Mouse (Mus musculus): ENCODE measurements around the gene Gm973. TPM values are rescaled to one million over a fixed set of nuclear protein-coding genes. Genes with fewer than 3 reads are reported as not detected.

The Gm973 gene
- total RNA-seq, 2 experiments from 2014 or later = 10.8 to 11.0 TPM

DNA sequence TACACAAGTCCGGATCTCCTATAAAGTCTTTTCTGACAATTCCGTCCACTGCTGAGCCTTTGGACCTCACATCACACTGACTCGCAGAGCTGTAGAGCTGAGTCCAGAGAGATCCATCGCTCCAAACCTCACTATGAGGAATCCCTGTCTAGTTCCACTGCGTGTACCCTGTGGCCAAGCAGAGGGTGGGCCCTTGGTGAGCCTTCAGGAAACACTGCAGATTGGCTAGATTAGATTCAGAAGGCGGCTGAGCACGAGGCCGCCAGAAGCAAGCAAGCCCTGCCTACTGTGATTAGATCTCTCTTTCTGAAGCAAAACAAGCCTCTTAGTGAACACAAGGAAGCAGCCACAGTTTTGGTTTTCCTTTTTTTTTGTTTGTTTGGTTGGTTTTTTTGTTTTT is 27.8 kb downstream of the Gm973 start:
- DNase-seq = no peak

DNA sequence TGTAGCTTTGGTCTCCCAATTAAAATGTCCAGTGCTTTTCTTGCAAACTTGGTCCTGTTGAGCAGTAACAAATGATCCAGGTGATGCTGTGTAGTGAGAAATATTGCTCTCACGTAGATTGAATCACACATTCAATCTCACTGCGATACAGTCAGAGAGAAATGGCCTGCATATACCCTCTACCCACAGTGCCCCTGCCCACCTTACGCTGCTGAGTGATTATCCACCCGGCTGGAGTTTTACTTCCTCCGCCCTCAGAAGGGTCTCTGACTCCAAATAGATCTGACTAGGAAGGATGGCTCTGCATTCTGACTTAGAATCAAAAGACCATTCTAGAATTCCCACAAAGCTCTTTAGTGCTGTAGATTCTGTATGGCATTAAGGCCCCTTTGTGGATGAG is 32.4 kb downstream of the Gm973 start:
- DNase-seq = no peak

DNA sequence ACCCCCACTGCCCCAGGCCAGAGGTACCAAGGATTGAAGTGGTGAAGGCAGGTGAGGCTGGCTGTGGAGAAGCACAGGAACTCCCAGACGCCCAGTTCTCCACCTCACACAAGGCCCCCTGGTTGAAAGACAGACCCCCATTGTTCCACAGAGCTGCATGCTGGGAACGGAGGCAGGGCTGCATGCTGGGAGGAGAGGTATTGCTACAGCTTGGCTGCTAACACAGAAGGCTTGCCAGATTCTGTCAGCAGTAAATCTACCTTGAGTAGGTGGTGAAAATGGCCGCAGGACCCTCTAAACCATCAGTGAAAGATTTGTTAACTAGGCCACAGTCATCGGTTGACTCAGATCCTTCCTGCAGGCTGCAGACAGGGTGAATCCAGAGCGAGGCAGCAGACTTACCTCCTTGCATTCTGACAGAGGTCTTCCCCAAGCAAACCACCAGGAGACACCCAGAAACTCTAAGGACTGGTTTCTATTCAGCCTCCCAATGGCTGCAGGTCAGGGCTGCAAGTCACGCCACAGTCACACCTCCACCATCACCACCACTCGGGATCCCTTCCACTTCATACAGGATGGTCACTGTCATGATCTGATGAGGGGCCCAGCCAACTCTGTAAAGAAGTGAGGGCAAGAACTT is 33.1 kb downstream of the Gm973 start:
- no peak for DNase-seq

DNA sequence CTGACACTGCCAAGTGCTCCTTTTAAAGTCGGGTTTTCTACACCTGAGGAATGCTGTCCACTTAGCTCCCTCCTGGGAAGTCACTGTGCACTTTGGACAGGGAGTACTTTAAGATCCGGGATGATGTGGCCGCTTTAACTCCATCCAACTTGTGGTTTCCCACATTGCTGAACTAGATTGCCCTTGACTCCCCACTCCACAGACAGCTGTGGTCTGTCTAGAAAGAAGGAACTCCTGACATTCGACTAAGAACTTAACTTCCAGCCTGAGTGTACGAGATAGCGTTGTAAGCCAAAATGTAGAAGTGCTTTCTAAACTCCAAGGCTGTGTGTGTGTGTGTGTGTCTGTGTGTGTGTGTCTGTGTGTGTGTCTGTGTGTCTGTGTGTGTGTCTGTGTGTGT is 34.2 kb downstream of the Gm973 start:
- DNase-seq = no peak

DNA sequence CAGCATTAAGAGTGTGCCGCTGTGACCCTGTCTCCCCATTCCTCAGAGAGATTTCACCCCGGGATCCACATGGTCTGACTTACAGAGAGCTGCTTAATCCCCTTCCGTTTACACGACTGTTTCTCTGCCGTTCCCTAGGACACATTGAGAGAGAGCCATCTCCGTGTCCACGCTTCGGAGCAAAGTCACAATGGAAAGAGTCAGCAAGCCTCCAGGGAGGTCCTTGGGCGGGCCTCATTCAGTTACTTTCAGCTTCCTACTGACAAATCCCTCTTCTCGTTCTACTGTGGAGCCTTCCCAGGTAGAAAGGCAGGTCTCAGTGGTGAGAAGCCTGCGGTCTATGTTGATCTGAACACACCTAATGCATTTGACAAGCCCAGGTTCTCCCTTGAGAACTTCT is 34.9 kb downstream of the Gm973 start:
- no peak for DNase-seq

DNA sequence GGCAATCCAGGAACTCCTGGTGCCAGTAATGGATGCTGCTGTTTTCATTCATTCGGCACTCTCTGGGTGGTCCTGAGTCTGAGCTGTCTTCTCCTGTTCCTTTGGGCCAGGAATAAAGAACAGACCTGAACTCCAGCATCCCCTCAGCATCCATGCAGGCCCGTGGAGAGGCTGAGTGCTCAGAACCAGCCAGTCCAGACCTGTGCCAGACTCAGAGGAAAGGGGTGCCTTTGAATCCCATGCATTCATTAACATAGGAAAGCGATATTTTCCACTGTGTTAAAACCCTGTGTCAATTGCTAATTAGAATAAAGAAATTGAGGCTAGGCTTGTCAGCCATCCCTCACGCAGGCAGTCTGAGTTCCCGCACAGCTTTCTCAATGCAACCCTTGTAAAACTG is 37.6 kb downstream of the Gm973 start:
- DNase-seq = no peak

DNA sequence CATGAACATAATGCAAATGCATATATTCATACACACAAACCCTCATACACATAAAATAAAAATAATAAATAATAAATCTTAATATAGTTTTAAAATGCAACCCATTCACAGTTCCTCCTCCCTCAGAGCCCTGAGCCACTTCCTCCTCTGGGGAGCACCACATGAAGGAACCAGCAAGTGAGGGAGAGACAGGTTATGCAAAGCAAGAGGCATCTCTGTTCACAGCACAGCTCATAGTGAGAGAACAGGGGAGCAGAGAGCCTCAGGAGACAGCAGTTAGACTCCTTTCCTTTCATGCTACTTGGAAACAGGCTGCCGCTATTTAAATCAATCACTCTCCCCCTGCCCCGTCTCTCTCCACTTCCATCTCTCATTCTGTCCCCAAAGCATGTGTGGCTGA is 47.5 kb downstream of the Gm973 start:
- no peak for DNase-seq

DNA sequence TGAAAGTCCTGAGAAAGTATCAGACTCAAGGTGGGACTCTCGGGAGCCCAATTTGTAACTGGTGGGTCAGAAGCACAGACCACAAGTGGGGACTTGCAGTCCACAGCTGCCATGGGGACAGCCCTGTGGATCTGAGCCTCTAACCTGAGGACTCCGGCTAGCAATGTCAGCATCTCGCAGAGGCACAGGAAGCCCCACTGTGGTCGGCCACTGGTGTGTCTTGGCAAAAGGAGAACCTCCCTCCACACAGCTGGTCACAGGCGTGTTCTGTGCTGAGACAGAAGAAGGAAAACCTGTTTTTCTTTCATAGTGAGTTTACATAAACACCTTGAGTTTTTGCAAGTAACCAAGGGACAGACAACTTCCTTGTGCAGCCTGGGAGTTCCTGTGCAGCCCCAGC is 49.7 kb downstream of the Gm973 start:
- no peak for DNase-seq

DNA sequence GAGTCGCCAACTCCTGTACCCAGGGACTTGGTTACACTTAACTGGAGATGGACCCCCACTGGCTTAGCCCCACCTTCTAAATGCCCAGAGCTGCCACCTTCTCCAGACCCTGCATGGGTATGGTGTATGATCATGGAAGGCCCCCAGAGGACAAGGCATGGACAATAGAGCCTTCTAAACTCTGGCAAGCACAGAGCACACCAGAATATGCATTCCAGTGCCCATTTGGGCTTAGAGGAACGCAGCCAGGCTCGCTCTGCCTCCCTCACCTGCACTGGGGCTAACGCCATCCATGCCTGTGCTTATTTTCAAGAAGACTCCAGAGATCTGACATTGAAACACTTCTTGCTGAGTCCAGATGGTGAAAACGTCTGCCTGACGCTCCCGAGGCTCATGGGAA is 50.2 kb downstream of the Gm973 start:
- DNase-seq = no peak

DNA sequence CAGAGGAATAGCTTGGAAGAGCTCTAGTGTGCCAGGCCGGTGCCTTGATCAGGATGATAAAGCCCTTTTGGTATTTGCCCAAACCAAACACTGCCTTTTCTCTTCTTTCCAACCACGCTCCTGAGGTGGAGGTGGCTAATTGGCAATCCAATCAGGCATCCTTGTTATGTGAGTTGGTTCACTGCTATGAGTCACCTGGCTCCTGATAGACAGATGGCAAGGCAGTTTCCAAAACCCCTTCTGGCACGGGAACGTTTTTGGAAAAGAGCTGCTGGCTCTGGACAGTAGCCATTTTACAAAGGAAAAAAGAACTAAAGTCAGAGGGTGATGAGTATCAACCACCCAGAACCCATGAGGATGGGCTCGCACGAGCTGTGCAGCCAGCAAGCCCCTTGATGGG is 50.9 kb downstream of the Gm973 start:
- DNase-seq = peak; percentile 18 to 22

DNA sequence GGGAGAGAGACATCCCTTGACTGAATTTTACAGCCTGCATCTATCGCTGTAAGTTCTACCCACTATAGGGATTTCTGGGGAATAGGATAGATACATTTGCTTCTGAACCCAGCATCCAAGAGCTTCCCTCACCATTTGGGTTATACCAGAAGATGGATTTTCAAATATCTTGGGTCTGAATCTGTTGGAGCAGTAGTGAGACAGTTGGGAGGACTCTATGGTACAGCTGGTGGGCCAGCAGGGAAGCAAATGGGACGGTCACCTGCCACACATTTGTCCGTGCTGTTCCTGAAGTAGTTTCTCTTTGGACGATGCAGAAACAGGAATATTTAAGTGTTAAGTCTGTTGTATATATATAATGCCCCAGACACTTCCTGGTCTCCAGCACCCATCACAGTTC is 51.5 kb downstream of the Gm973 start:
- DNase-seq = no peak

DNA sequence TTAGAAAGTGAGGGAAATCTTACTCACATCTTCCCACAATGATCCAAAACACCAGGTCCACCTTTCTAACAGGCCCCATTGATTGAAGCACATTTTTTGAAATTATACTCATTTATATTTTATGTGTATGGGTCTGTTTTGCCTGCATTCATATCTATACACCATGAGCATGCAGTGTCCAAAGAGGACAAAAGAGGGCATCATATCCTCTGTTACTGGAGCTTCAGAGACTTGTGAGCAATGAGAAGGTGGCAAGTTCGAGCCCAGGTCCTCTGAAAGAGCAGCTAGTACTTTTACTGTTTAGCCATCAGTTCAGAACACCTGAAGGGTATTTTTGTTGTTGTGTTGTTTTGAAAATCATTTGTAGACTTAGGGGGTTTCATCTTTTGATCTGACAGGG is 52.2 kb downstream of the Gm973 start:
- no peak for DNase-seq

DNA sequence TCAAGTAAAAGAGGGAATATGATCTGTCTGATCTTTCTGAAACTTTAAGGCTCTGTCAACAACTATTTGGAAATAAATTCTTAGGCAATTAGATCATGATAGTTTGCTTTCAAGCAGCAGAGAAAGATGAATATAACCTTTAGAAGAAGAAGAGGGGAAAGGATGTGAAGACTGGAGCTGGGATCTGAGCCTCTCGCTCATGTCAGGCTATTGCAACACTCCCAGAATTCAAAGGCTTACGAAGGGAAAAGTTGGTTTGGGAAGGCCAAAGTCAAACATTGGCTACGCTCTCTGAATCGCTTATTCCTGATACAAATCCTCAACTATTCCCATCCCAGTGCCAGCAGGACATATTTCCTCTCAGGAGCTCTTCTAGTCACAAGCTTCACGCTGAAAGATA is 53.2 kb downstream of the Gm973 start:
- DNase-seq = no peak

DNA sequence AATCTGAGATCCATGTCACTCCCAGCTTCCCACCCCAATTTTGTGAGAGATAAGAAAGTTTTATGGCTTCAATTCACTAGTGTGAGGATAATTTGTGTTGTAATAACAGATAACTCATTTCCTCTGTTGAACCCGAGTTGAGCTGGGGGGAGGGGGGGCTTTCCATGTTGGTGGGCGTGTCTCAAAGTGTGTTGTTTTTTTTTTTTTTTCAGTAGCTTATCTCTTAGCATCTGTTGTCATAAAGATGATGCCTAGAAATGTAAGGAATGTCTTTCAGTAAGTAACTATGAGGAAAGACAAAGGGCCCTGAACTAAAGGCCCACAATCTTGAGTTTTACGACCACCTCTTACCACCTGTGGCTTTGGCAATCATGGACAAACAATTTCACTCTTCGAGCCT is 54.7 kb downstream of the Gm973 start:
- DNase-seq = no peak

DNA sequence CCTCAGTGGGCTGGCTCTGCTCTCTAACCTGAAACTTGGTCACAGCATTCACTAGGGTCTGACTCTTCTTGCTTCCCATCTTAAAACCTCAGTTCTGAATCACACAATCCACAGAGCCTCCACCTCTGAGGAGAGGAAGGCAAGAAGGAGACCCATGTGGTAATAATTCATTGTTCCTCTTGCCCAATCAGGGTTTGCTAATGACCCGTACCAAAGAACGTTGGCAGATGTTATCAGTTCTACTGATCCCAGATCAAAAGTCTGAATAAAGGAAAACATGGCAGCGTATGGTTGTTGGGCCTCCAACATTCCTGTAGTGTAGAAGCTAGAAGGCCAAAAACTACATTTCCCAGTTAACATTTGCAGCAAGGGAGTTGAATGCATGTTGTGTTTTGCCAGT is 55.4 kb downstream of the Gm973 start:
- DNase-seq = no peak

DNA sequence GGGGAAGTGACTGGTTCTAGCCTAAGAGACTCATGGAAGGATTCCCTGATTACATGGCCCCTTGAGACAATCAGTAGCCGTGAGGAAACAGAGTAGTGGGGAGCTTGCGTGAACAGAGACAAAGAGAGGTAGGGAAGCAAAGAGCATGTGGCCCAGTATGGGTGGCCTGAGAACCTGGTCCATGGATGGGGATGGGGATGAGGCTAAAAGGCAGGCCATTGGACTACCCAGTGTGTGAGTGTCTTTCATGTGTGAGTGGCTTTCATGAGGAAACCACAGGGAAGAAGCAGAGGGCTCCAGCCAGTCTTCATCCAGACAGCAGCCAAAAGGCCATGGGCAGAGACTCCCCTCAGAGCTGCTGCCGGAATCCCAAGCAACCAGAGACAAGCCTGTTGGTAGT is 57.8 kb downstream of the Gm973 start:
- no peak for DNase-seq

DNA sequence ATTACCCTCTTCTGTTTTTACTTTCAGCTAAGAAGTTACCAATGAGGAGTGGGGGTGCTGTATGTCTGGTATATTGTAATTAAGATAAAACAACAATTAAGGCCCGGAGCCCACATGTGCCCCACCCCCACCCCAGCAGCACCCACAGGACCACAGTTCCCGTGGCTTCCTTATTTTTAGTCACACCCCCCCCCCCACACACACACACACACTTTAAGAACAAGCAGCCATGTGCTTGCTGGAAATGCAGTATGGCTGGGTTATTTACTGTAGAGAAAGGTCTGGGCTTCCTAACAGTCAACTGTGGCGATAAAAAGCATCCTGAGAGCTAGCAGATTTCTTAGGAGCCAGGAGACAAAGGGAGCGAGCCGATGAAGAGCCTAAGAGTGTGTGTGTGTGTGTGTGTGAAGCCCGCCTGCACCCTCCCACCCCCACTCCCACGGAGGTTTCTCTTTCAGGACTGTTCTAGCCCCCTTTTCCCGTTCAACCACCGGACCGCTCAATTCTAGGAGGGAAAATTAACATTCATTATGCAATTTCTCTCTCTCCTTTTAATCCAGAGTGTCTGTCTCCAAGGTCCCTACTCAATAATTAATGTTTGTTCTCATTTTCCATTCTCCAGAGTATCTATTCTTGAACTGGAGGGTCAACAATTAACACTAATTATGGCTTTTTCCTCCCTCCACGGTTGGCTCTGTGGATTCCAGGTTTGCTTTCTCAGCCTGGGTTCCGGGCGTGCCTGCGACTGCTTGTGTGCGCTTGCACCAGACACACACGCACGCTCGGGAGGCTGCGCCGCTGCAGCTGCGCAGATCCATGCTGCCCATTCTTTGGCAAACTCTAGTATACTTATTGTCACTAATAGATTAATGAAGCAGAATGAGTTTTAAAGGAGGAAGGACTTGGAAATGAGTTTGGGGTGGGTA is 58.5 kb downstream of the Gm973 start:
- peak; percentile 15 to 25 for DNase-seq

DNA sequence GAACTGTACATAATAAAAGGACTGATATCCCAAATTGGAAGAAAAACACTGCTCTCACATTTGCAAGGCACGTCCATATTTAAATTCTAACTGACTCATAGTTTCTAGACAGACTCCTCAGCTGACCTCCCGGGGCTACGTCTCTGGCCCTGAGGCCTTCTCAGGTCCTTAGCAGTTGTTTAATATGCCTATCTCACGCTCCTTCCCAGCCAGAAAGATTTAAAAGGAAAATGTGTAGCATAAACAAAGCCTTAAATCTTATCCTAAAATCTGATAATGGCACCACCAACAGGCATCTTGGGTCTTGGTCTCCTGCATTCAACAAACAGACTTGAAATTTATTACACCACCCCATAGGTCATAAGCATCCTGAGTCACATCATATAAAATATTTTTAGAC is 62.7 kb downstream of the Gm973 start:
- no peak for DNase-seq

DNA sequence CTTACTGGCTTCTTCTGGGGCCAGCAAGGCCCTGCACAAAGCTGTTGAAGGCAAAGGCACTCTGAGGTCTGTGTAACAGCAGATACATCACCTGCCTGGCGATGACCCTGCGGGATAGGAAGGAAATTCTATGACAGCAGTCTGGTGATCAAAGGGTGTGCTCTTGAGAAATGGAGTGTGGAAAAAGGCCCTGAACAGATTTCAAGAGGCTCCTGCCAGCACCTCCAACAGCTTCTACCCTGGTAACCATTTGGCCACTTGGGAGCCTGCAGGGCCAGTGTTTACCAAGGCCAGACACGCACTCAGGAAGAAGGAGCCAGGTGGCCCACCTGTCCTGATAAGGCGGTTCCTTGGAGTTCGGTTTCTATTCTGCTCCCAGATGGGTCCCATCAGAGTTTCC is 63.3 kb downstream of the Gm973 start:
- DNase-seq = no peak

DNA sequence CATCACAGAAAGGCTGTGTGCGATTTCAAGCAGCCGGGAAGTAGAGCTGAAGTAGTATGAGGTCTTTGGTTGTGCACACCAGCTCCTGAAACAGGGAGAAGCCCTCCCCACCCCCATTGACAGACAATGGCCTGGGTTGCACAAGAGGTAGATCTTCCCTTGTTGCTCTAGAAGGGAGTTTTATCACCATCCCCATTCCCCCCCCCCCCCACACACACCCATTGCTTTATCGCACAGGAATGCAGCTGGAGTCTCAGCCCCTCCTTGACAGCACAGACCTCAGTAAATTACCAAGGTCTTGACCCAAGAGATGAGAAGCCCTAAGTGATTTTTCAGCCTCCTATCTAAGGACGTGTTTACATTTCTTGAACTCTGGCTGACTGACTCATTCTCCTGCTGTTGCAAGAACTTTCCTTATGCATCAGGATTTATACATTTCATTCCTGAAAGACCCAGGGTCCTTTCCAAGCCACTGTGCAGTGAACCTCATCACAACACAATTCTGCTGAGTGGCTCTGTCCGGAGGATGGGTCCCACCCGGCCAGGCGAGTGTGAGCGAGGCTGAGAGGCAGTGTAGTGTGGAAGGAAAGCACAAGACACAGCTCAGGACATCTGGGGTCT is 64.2 kb downstream of the Gm973 start:
- no peak for DNase-seq

DNA sequence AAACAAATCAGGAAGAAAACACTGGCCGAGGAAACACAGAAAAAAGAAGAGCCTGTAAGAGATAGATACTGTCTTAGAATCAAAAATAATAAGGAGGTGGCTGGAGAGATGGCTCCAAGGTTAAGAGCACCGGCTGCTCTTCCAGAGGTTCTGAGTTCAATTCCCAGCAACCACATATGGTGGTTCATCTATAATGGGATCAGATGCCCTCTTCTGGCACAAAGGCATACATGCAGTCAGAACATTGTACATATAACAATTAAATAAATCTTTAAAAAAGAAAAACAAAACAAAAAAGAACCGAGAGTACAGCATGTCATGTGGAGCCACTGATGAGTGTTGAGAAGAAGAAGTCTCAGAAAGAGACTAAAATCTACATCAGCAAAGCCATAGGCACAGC is 64.8 kb downstream of the Gm973 start:
- no peak for DNase-seq

DNA sequence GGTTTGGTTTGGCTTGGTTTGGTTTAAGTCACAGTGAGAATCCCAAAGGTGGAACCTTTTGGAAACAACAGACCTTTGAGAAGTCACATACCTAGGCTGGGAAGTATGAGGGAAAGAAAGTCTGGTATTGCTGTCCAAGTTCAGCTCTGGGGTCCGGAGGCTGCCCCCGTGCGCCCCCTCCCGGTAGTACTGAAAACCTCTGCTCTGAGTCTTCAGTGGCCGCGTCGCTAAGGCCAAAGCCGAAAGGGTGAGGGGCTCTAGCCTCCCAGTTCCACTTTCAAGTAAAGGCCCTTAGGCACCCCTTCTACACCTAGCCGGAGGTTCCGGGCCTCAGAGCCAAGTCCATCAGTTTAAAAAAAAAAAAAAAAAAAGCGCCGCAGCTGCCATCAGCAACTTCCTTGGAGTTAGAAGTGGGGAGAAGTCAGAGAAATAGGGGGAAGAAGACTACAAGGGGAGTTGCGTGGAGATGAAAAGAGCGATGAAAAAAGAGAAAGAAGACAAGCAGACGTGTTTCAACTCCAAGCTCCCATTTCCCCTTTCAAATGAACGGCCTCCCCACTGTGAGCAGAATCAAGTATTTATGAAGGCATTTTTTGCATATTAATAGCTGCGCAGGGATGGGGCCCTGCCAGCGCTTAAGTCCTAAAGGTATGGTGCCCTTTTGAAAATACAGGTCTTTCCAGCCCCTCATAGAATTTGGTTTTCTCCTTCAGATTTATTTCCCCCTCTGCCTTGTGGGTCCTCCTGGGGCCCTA is 68.8 kb downstream of the Gm973 start:
- DNase-seq = peak; percentile 57 to 60

DNA sequence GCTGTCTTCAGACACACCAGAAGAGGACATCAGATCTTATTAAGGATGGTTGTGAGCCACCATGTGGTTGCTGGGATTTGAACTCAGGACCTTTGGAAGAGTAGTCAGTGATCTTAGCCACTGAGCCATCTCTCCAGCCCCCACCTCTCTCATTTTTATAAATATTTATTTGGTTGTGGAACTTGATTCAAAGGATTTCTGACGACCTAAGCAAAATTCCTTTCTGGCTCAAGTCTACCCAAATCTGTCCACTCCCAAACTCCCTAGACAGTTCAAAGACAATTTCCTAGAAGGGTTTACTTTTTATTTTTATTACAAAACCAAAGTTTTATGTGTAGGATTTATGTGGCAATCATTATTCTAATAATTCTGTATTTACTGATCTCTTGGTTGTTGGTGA is 73.2 kb downstream of the Gm973 start:
- no peak for DNase-seq

Data from layer of hippocampus, postnatal 36 days (tissue).